Comparison of ENCODE assay signal across 9 mouse cellular contexts in the genomic region with DNA sequence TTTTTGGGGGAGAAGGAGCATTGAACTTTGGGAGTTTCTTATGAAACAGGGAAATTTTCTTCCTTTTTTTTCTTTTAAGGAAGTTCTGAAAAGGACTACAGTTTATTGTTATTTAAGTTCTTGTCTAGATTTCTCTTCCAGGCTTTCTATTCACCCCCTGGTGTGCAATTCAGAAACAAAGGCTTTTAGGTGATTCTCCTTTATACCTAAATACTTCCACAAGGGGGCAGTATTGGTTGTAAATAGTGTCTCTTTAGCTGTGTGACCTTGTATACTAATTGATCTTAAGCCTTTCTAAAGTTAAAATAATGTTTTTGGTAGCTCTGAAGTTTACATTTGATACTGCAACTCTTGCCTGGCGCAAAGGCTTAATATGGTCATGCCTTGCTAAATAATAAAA. TPM values are rescaled to one million over a fixed set of nuclear protein-coding genes. Genes with fewer than 3 reads are reported as not detected.
A peak's percentile ranks its signal among the peaks of the same experiment; 100 is the strongest.
DNase-seq lines count a peak whose midpoint lies in the region; TF ChIP-seq lines count a peak whose summit lies in the region.
"Had no signal": no experiment of that assay in that cellular context is flagged by ENCODE, and none has a peak within 500 bp of the region (broad histone marks: within the 10 kb centered on the region; RNA-seq: fewer than 3 reads in every experiment).

No protein-coding gene starts in this region.

- intact Hi-C loops in left cerebral cortex, adult 2 months (cut with DNase I), result loop anchor here (5.0 kb wide), 2 partner anchors 134 to 451 kb away; a partner anchor contains a TSS

- peak; percentile 79 for TF ChIP-seq CTCF in left cerebral cortex, adult 2 months (IDR thresholded peaks at IDR 0.05)

- H3K4me3 ChIP-seq in left cerebral cortex, adult 2 months, result no peak overlapping the region; the same call in 1 of the 2 replicates
- no peak overlapping the region for H3K4me3 ChIP-seq in macrophage (ENCODE audit: inconsistent target)
- H3K4me3 ChIP-seq: neural tube, embryonic 12.5 days had no signal

- 0 out of 2 replicates have a peak, but pooled peaks cover 3% of the 10 kb centered on the region for H3K36me3 ChIP-seq in macrophage (ENCODE audit: inconsistent target)
- H3K36me3 ChIP-seq: neural tube, embryonic 12.5 days had no signal

- DNase-seq in cerebellum, adult 9-10 months, result peak; percentile 82
- DNase-seq in cerebellum, adult 8-10 months, result no peak
- DNase-seq in left cerebral cortex, adult 2 months (ENCODE audit: extremely low spot score in 1 of 2, low spot score in 2 of 2), result no peak
- no peak for DNase-seq in left cerebral cortex, adult 18-20 months (ENCODE audit: low spot score in 2 of 2)
- DNase-seq in ZHBTc4 (ENCODE audit: low read depth, low spot score), result peak; percentile 87
- DNase-seq in spleen, adult 18-20 months, result no peak
- no peak for DNase-seq in right cerebral cortex, postnatal 25 days

- no peak overlapping the region for H3K27ac ChIP-seq in left cerebral cortex, adult 2 months
- peak overlapping the region; percentile 32 for H3K27ac ChIP-seq in macrophage
- H3K27ac ChIP-seq: neural tube, embryonic 12.5 days had no signal

- peaks cover 74% of the 10 kb centered on the region for H3K79me2 ChIP-seq in macrophage (ENCODE audit: inconsistent target)

- 75% methylated on average over 1 of the region's 1 CpGs for WGBS in macrophage (ENCODE audit: missing documents)

RNA-seq across cellular contexts. Expression of a gene that starts 2.7 kb away (rescaled TPM):
- total RNA-seq in left cerebral cortex, adult 2 months (2021), result 100 to 1,000 TPM; 374 to 440 TPM
- total RNA-seq in left cerebral cortex, adult 18-20 months (2021), result 100 to 1,000 TPM; 410 to 481 TPM
- total RNA-seq in macrophage (2018; cell fraction: chromatin; rRNA removed), result 100 to 1,000 TPM in 1 of 26 experiments, 10 to 100 TPM in 25; 39.5 to 113 (median 62.9) TPM
- total RNA-seq in macrophage (2018; cell fraction: cytosol; rRNA removed), result 100 to 1,000 TPM; 214 to 682 (median 384) TPM
- 100 to 1,000 TPM in 14 of 26 experiments, 10 to 100 TPM in 12; 58.3 to 250 (median 112) TPM for total RNA-seq in macrophage (2018; cell fraction: nucleus; rRNA removed)
- polyA plus RNA-seq in macrophage (2018), result 93.1 to 404 TPM (median 403 TPM) in 3 replicates

RNA-seq across cellular contexts. Expression of a gene that starts 13.6 kb away (rescaled TPM):
- 10 to 100 TPM; 18.1 to 21.6 TPM for total RNA-seq in left cerebral cortex, adult 2 months (2021)
- total RNA-seq in left cerebral cortex, adult 18-20 months (2021), result 10 to 100 TPM; 17.6 to 25.6 TPM
- total RNA-seq in macrophage (2018; cell fraction: chromatin; rRNA removed), result 10 to 100 TPM in 15 of 26 experiments, 1 to 10 TPM in 11; 3.6 to 67.2 (median 11.0) TPM
- 10 to 100 TPM in 17 of 26 experiments, 1 to 10 TPM in 9; 5.3 to 20.2 (median 14.4) TPM for total RNA-seq in macrophage (2018; cell fraction: cytosol; rRNA removed)
- 10 to 100 TPM in 15 of 26 experiments, 1 to 10 TPM in 11; 3.8 to 42.8 (median 12.3) TPM for total RNA-seq in macrophage (2018; cell fraction: nucleus; rRNA removed)
- 11.2 to 20.8 TPM (median 15.2 TPM) in 3 replicates for polyA plus RNA-seq in macrophage (2018)

RNA-seq across cellular contexts. Expression of a gene that starts 19.9 kb away (rescaled TPM):
- total RNA-seq in left cerebral cortex, adult 2 months (2021), result 10 to 100 TPM; 16.9 to 18.5 TPM
- 10 to 100 TPM; 17.6 to 18.5 TPM for total RNA-seq in left cerebral cortex, adult 18-20 months (2021)
- total RNA-seq in macrophage (2018; cell fraction: chromatin; rRNA removed), result under 1 TPM in 1 of 26 experiments, not detected in 25; 0.63 TPM
- under 1 TPM in 10 of 26 experiments, not detected in 16; 0.07 to 0.35 (median 0.19) TPM for total RNA-seq in macrophage (2018; cell fraction: cytosol; rRNA removed)
- total RNA-seq in macrophage (2018; cell fraction: nucleus; rRNA removed), result under 1 TPM in 1 of 26 experiments, not detected in 25; 0.49 TPM
- polyA plus RNA-seq in macrophage (2018), result 0.10 to 0.36 TPM in 2 of 3 replicates, not detected in the other

RNA-seq across cellular contexts. Expression of a gene that starts 28.8 kb away (rescaled TPM):
- total RNA-seq in left cerebral cortex, adult 2 months (2021), result 10 to 100 TPM; 63.4 to 76.9 TPM
- total RNA-seq in left cerebral cortex, adult 18-20 months (2021), result 10 to 100 TPM; 66.0 to 69.4 TPM
- total RNA-seq in macrophage (2018; cell fraction: chromatin; rRNA removed), result 100 to 1,000 TPM in 1 of 26 experiments, 10 to 100 TPM in 20, 1 to 10 TPM in 5; 4.2 to 108 (median 38.6) TPM
- 10 to 100 TPM; 11.2 to 33.5 (median 18.7) TPM for total RNA-seq in macrophage (2018; cell fraction: cytosol; rRNA removed)
- total RNA-seq in macrophage (2018; cell fraction: nucleus; rRNA removed), result 10 to 100 TPM in 24 of 26 experiments, 1 to 10 TPM in 2; 6.2 to 65.3 (median 32.2) TPM
- polyA plus RNA-seq in macrophage (2018), result 16.5 to 25.5 TPM (median 20.0 TPM) in 3 replicates

RNA-seq across cellular contexts. Expression of a gene that starts 37.0 kb away (rescaled TPM):
- total RNA-seq in left cerebral cortex, adult 2 months (2021), result 10 to 100 TPM; 19.8 to 22.3 TPM
- 10 to 100 TPM; 20.9 to 23.1 TPM for total RNA-seq in left cerebral cortex, adult 18-20 months (2021)
- 100 to 1,000 TPM in 12 of 26 experiments, 10 to 100 TPM in 14; 36.1 to 197 (median 92.2) TPM for total RNA-seq in macrophage (2018; cell fraction: chromatin; rRNA removed)
- total RNA-seq in macrophage (2018; cell fraction: cytosol; rRNA removed), result 100 to 1,000 TPM; 134 to 249 (median 184) TPM
- 100 to 1,000 TPM in 23 of 26 experiments, 10 to 100 TPM in 3; 90.1 to 273 (median 166) TPM for total RNA-seq in macrophage (2018; cell fraction: nucleus; rRNA removed)
- 90.8 to 189 TPM (median 140 TPM) in 3 replicates for polyA plus RNA-seq in macrophage (2018)

Comparison
In these comparisons a context has a peak if more than half of its experiments do, and no peak if none do; other contexts are left out.
1. DNase-seq: peak in cerebellum, adult 9-10 months (single experiment) and ZHBTc4 (single experiment); none in cerebellum, adult 8-10 months (single experiment), left cerebral cortex, adult 2 months (0 of 2), left cerebral cortex, adult 18-20 months (0 of 2), spleen, adult 18-20 months (0 of 2) and right cerebral cortex, postnatal 25 days (single experiment).